Mouse (Mus musculus) brown adipose tissue, adult 24 weeks (tissue): ENCODE data around the gene Olfr1351. TPM values are rescaled to one million over a fixed set of nuclear protein-coding genes. Genes with fewer than 3 reads are reported as not detected.
"Not testable (repeated sequence)": the region's sequence is repeated elsewhere in the genome, so short reads cannot be mapped to it uniquely, and the experiment has no call there.

Source experiments
- H3K27ac ChIP-seq: fragments of 200-500 bp; replicated peaks from 2 replicates; pipeline ENCODE4 v1.5.1; 2012; ENCODE audit warnings: low read depth, mild to moderate bottlenecking, low read length
- H3K4me1 ChIP-seq: fragments of 200-500 bp; 2 replicates; pipeline ENCODE4 v1.6.1; 2012; ENCODE audit warnings: low read length, mixed read lengths; ENCODE audit not compliant: control insufficient read depth, insufficient read depth, insufficient read length
- H3K4me3 ChIP-seq: fragments of 200-500 bp; 2 replicates; pipeline ENCODE4 v1.5.1; 2012; ENCODE audit warnings: low read depth, mild to moderate bottlenecking, low read length, moderate library complexity; ENCODE audit not compliant: insufficient read depth
- polyA plus RNA-seq: library from polyadenylated mRNA; stranded (reverse); fragments of >200 nt; gene quantifications from 2 replicates; pipeline ENCODE4 v1.2.4, GENCODE M21; 2012; ENCODE audit not compliant: missing spikeins, insufficient read depth, insufficient read length

The Olfr1351 gene
- not detected in 2 replicates for polyA plus RNA-seq

DNA sequence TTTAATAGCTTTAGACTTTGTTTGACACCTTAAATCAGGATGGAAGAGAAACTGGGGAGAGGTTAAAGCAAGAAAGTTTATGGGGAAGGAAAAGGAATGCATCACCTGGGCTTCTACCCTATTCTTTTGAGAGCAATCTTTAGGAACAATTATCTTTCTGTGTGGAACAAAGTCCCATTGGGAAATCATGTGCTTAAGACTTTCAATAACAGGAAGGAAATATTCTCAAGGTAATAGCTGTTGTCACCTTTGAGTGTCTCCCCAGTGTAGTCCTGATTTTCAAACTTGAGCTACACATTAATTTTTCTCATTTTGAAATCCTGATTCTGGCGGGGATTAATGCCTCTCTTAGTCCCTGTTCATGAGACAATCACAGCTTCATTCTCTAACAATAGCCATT lies at the start of gene Olfr1351:
Olfr1351 (plus strand) TSS at position 301 of the 400 bp plus-strand sequence.
- Histone ChIP-seq H3K4me3 (no peak within 1 kb of the TSS), H3K4me1 (no peaks in the 10 kb centered on the region), H3K27ac (no peak within 1 kb of the TSS)

DNA sequence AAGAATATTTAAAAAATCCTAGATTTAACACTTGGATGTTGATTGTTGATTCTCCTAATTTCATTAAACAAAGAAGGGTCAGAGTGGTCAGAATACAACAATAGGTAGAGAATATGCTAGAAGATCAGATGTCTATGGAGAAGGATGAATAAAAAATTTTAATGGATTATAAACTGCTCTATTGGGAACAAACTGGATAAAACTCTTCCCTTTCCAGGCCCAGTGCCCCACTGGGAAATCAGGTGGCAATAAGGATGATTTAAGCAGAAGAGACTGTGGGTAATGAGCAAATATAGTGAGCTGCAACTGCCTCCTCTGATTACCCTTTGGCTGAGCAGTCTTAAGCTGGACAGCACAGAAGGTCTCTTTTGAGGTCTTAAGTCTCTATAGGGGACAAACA lies 49.3 kb upstream of the Olfr1351 start, which contains the start of gene Olfr1353:
Olfr1353 (plus strand) TSS at position 301 of the 400 bp plus-strand sequence.
- not testable (repeated sequence) for H3K4me3 ChIP-seq, H3K4me1 ChIP-seq, H3K27ac ChIP-seq

DNA sequence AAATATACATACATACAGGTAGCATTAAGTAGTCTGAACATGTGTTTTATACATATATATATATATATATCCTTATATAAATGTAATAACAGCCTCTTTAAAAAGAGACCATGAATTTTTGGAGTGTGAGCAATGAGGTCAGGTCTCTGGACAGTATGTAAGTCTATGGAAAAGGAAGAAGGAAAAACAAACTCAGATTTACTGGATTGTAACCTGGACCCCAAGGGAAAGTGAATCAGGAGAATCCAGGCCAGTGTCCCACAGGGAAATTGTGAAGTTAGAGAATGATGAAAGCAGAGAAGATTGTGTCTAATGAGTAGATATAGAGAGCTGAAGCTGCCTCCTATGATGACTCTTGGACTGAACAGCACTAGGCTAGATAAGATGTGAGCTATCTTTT lies 31.5 kb upstream of the Olfr1351 start, which contains the start of gene Olfr1352:
Olfr1352 (plus strand) TSS at position 301 of the 400 bp plus-strand sequence.
- no peak within 1 kb of the TSS for H3K4me3 ChIP-seq
- H3K4me1 ChIP-seq, result no peaks in the 10 kb centered on the region
- no peak within 1 kb of the TSS for H3K27ac ChIP-seq

DNA sequence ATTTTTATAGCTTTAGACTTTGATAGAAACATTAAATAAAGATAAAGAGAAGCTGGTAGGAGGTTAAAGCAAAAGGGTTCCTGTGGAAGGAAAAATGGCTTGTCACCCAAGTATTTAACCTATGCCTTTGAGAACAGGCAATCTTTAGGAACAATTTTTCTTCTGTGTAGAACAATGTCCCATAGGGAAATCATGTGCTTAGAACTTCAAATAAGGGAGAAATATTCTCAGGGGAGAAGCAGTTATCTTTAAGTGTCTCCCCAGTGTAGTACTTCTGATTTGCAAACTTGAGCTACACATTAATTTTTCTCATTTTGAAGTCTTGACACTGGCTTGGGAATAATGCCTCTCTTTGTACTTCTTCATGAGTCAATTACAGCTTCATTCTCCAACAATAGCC lies 16.2 kb downstream of the Olfr1351 start, which contains the start of gene Olfr57:
Olfr57 (plus strand) TSS at position 301 of the 400 bp plus-strand sequence.
- no peak within 1 kb of the TSS for H3K27ac ChIP-seq
- H3K4me1 ChIP-seq, result no peaks in the 10 kb centered on the region
- H3K4me3 ChIP-seq, result no peak within 1 kb of the TSS

DNA sequence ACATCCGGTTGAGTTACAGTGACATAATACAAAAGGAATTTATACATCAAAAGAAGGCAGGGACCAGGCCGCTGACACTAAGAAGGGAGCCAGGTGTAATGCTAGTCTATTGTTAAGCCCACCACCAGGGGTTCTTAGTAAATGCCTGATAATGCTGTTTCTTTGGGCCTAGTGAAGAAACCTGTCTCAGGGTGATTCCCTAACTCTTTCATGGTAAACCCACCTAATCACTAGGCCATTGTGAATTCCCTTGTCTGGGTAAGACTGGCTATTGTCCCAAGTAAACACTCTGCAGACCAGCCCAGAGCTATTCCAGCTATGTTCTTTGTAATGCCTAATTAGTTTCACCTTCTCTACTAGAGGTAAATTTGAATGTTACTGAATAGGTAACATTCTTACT lies 30.2 kb downstream of the Olfr1351 start:
- not testable (repeated sequence) for H3K27ac ChIP-seq, H3K4me1 ChIP-seq, H3K4me3 ChIP-seq

DNA sequence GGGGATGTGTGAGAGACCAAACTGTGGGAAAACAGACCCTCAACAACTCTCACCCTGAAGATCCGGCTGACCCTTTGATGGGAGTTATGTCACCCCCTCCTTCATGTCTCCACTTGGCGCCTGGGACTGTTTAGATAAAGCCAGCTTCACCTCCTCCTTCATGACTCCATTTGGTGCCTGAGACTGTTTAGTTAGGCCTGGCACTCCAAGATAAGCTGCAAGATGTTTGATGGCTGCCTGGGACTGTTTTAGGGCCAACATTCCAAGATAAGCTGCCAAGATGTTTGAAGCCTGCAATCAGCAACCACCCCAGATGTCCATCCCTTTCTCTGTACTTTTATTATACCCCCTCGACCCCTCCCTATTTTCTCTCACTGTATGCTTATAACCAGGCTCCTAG lies 45.1 kb downstream of the Olfr1351 start:
- H3K27ac ChIP-seq, H3K4me3 ChIP-seq: not testable (repeated sequence)

More for the DNA sequence above, 45.1 kb downstream of the Olfr1351 start:
- not testable (repeated sequence) for H3K4me1 ChIP-seq

Other genes with a start within 250 kb of the Olfr1351 start
- gene Slc1a6, start 232.0 kb upstream of the Olfr1351 start, polyA plus RNA-seq, result not detected in 2 replicates
- not detected in 2 replicates for gene Olfr1356, start 160.3 kb upstream of the Olfr1351 start, polyA plus RNA-seq
- not detected in 2 replicates for gene Olfr1355, start 136.9 kb upstream of the Olfr1351 start, polyA plus RNA-seq
- not detected in 2 replicates for gene Olfr1354, start 99.3 kb upstream of the Olfr1351 start, polyA plus RNA-seq
- gene Olfr8, start 61.8 kb upstream of the Olfr1351 start, polyA plus RNA-seq, result not detected in 2 replicates
- not detected in 2 replicates for gene Olfr1353, start 49.2 kb upstream of the Olfr1351 start, polyA plus RNA-seq
- not detected in 2 replicates for gene Olfr1352, start 31.4 kb upstream of the Olfr1351 start, polyA plus RNA-seq
- not detected in 2 replicates for gene Olfr57, start 16.3 kb downstream of the Olfr1351 start, polyA plus RNA-seq
- gene 2610008E11Rik, start 85.1 kb downstream of the Olfr1351 start, polyA plus RNA-seq, result 6.9 and 7.3 TPM in 2 replicates
- gene Vmn2r80, start 136.3 kb downstream of the Olfr1351 start, polyA plus RNA-seq, result not detected in 2 replicates
- not detected in 2 replicates for gene Vmn2r81, start 235.2 kb downstream of the Olfr1351 start, polyA plus RNA-seq